Mouse (Mus musculus) forebrain, embryonic 15.5 days (tissue): ENCODE measurements around the gene Cep112. TPM values are rescaled to one million over a fixed set of nuclear protein-coding genes. Genes with fewer than 3 reads are reported as not detected.

Experiments
- ATAC-seq: fragments of 200-750 bp; cut with Nextera tagmentation; replicated peaks from 2 replicates; pipeline ENCODE4 v1.8.0; 2017; ENCODE audit warnings: mild to moderate bottlenecking, moderate TSS enrichment, moderate library complexity
- H3K27ac ChIP-seq: fragments of 300-500 bp; sonication (generic); replicated peaks from 2 replicates; pipeline ENCODE4 v1.5.1; 2015; ENCODE audit warnings: mild to moderate bottlenecking, inconsistent platforms
- H3K27me3 ChIP-seq: fragments of 300-500 bp; sonication (generic); 2 replicates; pipeline ENCODE4 v1.6.1; 2015; ENCODE audit warnings: inconsistent platforms
- H3K36me3 ChIP-seq: fragments of 300-500 bp; sonication (generic); 2 replicates; pipeline ENCODE4 v1.6.1; 2015; ENCODE audit warnings: mild to moderate bottlenecking, inconsistent platforms
- H3K4me1 ChIP-seq: fragments of 300-500 bp; sonication (generic); 2 replicates; pipeline ENCODE4 v1.6.1; 2015; ENCODE audit warnings: inconsistent platforms
- H3K4me2 ChIP-seq: fragments of 300-500 bp; sonication (generic); replicated peaks from 2 replicates; pipeline ENCODE4 v1.6.1; 2015; ENCODE audit warnings: mild to moderate bottlenecking, inconsistent platforms
- H3K4me3 ChIP-seq: fragments of 300-500 bp; sonication (generic); 2 replicates; pipeline ENCODE4 v1.5.1; 2015; ENCODE audit warnings: mild to moderate bottlenecking, inconsistent platforms
- H3K9ac ChIP-seq: fragments of 300-500 bp; sonication (generic); replicated peaks from 2 replicates; pipeline ENCODE4 v1.6.1; 2015; ENCODE audit warnings: mild to moderate bottlenecking, inconsistent platforms
- H3K9me3 ChIP-seq: fragments of 300-500 bp; sonication (generic); 2 replicates; pipeline ENCODE4 v1.6.1; 2016; ENCODE audit warnings: inconsistent platforms
- WGBS: fragments of 180-500 bp; shearing (Covaris S2); methylation state at CpG from one replicate; pipeline ENCODE4 v1.1.7; 2015; ENCODE audit warnings: mixed read lengths; 5-methylcytosine and 5-hydroxymethylcytosine counted together
- polyA plus RNA-seq: library from polyadenylated mRNA; unstranded; fragments of >200 nt; fragmentation: Nextera tagmentation; extraction: Ambion mirVana; gene quantifications from 2 replicates; pipeline ENCODE4 v1.2.1, GENCODE M21; 2015

The Cep112 gene
- polyA plus RNA-seq, 1 experiment from 2014 or later: 17.6 TPM

DNA sequence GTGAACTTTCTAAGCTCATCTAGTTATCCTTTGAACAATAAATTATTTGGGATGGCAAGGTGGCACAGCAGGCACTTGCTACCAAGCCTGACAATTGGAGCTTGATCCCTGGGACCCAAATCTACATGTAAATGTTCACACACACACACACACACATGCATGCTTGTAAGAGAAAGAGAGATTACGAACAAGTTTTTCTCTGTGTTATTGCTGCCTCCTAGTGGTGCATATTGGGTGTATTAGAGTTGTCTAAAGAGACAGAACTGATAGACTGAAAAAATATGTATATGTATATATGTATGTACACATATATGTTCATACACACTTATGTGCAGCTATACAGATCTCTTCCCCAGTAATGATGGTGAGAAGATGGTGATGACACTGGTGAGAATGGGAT, 6.5 kb upstream of the Cep112 start:
- H3K27ac ChIP-seq: no peak overlapping the region
- no peaks in the 10 kb centered on the region for H3K36me3 ChIP-seq
- no peak overlapping the region for H3K4me3 ChIP-seq
- 0 out of 2 replicates have a peak, but pooled peaks have one; percentile 35 for ATAC-seq
- peaks cover 6% of the 10 kb centered on the region for H3K4me1 ChIP-seq
- 10% methylated on average over 1 of the region's 1 CpGs for WGBS
- H3K27me3 ChIP-seq: no peaks in the 10 kb centered on the region
- H3K4me2 ChIP-seq: no peak overlapping the region
- no peaks in the 10 kb centered on the region for H3K9me3 ChIP-seq
- H3K9ac ChIP-seq: no peak overlapping the region

DNA sequence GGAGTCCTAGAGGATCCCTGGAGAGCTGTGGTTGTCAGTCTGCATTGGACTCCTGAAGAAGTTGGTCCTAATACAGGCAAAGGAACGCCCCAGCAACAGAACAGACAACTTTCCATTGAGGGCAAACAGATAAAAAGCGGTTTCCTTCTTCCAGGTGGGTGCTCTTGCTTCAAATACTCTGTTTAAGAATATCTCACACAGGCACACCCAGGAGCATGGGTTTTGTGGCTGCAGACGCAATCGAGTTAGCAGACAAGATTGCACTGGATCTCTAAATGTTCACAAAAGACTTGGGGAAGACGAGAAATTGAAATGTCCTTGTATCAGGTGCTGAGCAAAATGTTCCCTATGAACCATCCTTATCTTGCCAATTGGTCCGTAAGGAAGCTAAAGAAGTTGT, 5.8 kb upstream of the Cep112 start:
- no peak overlapping the region for H3K4me3 ChIP-seq
- H3K9me3 ChIP-seq: no peaks in the 10 kb centered on the region
- H3K36me3 ChIP-seq: no peaks in the 10 kb centered on the region
- peaks cover 13% of the 10 kb centered on the region for H3K4me1 ChIP-seq
- no peaks in the 10 kb centered on the region for H3K27me3 ChIP-seq
- 90% methylated on average over 6 of the region's 6 CpGs for WGBS
- ATAC-seq: no peak
- no peak overlapping the region for H3K4me2 ChIP-seq
- H3K9ac ChIP-seq: no peak overlapping the region
- no peak overlapping the region for H3K27ac ChIP-seq

DNA sequence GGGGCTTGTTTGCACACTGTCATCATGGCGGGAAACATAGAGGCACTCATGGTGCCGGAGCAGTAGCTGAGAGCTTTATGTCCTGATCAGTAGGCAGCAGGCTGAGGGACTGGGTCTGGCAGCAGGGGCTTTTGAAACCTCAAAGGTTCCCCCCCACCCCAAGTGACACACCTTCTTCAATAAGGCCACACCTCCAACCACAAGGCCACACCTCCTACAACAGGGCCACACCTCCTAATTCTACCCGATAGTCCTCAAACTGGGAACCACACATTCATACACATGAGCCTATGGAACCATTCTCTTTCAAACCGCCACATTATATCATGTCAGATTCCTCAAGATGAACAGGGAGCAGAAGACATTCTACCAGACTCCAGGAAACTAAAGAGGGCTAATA, 4.2 kb upstream of the Cep112 start:
- Histone ChIP-seq H3K36me3 (no peaks in the 10 kb centered on the region), H3K4me2 (no peak overlapping the region), H3K9me3 (no peaks in the 10 kb centered on the region), H3K4me1 (peaks cover 22% of the 10 kb centered on the region), H3K27me3 (no peaks in the 10 kb centered on the region), H3K4me3 (no peak overlapping the region), H3K27ac (no peak overlapping the region), H3K9ac (no peak overlapping the region)
- no peak for ATAC-seq
- WGBS: 80% methylated on average over 4 of the region's 4 CpGs

DNA sequence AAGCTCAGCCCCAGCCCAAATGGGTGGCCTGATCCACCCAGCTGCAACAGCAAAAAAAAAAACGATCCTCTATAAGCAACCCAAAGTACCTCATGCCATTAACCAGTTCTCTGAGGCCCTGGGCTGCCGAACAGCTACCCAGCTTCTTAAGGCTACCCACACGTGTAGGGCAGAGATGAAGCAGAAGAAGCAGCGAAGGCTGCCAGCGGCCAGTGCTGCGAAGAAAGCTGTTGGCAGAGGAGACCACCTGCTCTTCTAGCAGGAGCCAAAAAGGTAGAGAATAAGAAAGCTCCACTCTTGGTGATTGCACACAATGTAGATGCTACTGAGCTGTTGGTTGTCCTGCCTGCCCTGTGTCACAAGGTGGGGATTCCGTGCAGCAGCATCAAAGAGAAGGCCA, 1.8 kb upstream of the Cep112 start:
- Histone ChIP-seq H3K4me2 (no peak overlapping the region), H3K9ac (no peak overlapping the region), H3K27me3 (no peaks in the 10 kb centered on the region), H3K4me3 (no peak overlapping the region), H3K4me1 (peaks cover 22% of the 10 kb centered on the region), H3K27ac (no peak overlapping the region), H3K9me3 (no peaks in the 10 kb centered on the region), H3K36me3 (no peaks in the 10 kb centered on the region)
- no peak for ATAC-seq
- 33% methylated on average over 7 of the region's 7 CpGs for WGBS

DNA sequence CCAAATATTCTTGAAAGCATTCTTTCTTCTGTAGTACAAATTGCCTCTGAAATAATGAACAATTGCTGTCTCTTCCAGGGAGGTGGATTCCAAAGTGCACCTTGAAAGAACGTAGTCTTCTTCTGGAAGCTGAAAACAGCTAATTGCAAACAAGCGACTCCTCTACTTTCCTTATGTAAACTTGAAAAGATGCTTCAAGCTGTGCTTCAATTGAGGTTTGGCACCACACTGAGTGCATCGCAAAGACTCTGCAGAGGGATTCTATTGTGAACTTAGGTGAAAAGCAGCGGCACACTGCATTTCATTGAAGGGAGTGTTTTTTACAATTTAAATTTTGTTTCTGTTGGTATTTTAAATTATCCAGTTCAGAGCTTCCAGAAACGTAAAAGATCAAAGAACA, 881 bp upstream of the Cep112 start:
- H3K4me3 ChIP-seq: peak overlapping the region; percentile 57
- peak overlapping the region; percentile 72 for H3K4me2 ChIP-seq
- no peaks in the 10 kb centered on the region for H3K27me3 ChIP-seq
- no peaks in the 10 kb centered on the region for H3K9me3 ChIP-seq
- H3K9ac ChIP-seq: peak overlapping the region; percentile 45
- WGBS: under 1% methylated on average over 5 of the region's 5 CpGs
- H3K4me1 ChIP-seq: peaks cover 22% of the 10 kb centered on the region
- H3K27ac ChIP-seq: peak overlapping the region; percentile 74
- no peaks in the 10 kb centered on the region for H3K36me3 ChIP-seq
- ATAC-seq: no peak

DNA sequence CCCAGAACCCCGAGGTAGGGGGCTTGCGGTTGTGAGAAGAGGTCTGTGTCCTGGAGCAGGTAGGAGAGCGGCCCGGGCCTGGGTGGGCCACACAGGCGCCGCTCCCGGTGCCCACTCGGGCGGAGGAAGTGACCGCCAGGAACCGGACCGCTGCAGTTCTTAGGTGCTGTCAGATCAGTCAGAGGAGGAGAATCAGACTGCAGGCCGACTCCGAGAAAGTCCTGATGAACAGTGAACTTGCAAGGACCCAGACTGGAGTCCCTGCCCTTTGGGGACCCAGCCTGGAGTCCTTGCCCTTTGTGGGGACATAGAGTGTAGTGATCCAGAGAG, 565 bp downstream of the Cep112 start:
- H3K9ac ChIP-seq: peak overlapping the region; percentile 56

DNA sequence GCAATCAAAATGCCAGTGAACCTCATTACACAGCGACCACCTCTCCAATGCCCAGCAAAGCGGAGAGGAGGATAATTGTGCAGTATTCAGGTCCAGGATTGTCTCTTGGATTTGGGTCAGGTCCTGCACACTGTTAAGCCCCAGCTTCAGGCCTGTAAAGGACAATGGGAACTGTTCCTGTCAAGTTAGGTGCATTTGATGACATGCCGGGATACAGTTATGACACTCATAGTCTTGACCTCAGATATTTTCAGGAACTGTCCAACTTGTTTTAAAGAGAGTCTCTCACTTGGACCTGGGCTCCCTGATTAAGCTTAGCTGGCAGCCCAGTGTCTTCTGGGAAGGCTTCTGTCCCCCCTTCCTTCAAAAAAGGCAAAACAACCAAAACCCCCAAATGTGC, 1.1 kb downstream of the Cep112 start:
- Histone ChIP-seq H3K9ac (no peak overlapping the region), H3K4me1 (peaks cover 22% of the 10 kb centered on the region), H3K4me2 (peak overlapping the region; percentile 72), H3K27ac (no peak overlapping the region), H3K9me3 (no peaks in the 10 kb centered on the region), H3K4me3 (peak overlapping the region; percentile 57), H3K36me3 (no peaks in the 10 kb centered on the region), H3K27me3 (no peaks in the 10 kb centered on the region)
- no peak for ATAC-seq
- 67% methylated on average over 3 of the region's 3 CpGs for WGBS

More for the DNA sequence above, 565 bp downstream of the Cep112 start:
- Histone ChIP-seq H3K4me1 (peaks cover 22% of the 10 kb centered on the region), H3K9me3 (no peaks in the 10 kb centered on the region), H3K27ac (peak overlapping the region; percentile 74; the same call in 1 of the 2 replicates), H3K4me2 (peak overlapping the region; percentile 72), H3K27me3 (no peaks in the 10 kb centered on the region), H3K36me3 (no peaks in the 10 kb centered on the region), H3K4me3 (peak overlapping the region; percentile 57)
- WGBS: 5% methylated on average over 14 of the region's 14 CpGs
- peak; percentile 62 for ATAC-seq

DNA sequence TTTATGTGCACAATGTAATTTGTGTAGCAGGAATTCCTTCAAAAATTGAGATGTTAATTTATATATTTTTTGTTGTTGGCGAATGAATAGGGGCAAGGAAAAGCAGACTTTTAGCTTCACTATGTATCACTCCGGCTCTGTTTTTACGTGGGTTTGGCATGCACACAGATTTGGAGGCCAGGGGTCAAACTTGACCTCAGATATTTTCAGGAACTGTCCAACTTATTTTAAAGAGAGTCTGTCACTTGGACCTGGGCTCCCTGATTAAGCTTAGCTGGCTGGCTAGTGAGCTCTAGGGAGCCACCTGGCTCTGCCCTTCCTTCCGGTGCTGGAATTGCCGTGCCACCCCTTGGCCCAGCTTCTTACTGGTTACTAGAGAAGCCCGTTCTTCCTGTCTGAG, 2.2 kb downstream of the Cep112 start:
- Histone ChIP-seq H3K27me3 (no peaks in the 10 kb centered on the region), H3K4me1 (peaks cover 22% of the 10 kb centered on the region), H3K9ac (no peak overlapping the region), H3K4me3 (no peak overlapping the region), H3K36me3 (no peaks in the 10 kb centered on the region), H3K4me2 (no peak overlapping the region), H3K27ac (no peak overlapping the region), H3K9me3 (no peaks in the 10 kb centered on the region)
- no peak for ATAC-seq
- WGBS: 56% methylated on average over 6 of the region's 6 CpGs

DNA sequence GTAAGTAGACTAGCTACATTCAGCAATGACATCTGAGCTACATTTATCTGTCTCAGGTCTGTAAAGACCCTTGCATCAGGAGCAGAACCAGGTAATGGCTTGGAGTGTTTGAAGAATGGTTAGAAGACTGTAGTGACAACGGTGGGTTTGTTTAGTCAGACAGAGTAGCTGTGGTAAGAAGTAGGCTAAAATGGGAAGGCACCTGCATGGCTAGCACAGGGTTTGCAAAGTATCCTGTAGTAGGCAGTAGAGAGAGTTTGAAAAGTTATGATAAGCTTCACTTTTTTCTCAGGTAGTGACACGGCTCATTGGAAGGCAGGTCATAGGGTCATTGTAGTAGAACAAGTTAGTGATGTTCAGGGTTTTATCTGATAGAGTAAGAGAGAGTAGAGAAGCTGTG, 4.1 kb downstream of the Cep112 start:
- Histone ChIP-seq H3K9me3 (no peaks in the 10 kb centered on the region), H3K4me2 (no peak overlapping the region), H3K36me3 (no peaks in the 10 kb centered on the region), H3K27ac (no peak overlapping the region), H3K9ac (no peak overlapping the region), H3K4me1 (peaks cover 11% of the 10 kb centered on the region), H3K27me3 (no peaks in the 10 kb centered on the region), H3K4me3 (no peak overlapping the region)
- no peak for ATAC-seq
- 95% methylated on average over 2 of the region's 2 CpGs for WGBS

DNA sequence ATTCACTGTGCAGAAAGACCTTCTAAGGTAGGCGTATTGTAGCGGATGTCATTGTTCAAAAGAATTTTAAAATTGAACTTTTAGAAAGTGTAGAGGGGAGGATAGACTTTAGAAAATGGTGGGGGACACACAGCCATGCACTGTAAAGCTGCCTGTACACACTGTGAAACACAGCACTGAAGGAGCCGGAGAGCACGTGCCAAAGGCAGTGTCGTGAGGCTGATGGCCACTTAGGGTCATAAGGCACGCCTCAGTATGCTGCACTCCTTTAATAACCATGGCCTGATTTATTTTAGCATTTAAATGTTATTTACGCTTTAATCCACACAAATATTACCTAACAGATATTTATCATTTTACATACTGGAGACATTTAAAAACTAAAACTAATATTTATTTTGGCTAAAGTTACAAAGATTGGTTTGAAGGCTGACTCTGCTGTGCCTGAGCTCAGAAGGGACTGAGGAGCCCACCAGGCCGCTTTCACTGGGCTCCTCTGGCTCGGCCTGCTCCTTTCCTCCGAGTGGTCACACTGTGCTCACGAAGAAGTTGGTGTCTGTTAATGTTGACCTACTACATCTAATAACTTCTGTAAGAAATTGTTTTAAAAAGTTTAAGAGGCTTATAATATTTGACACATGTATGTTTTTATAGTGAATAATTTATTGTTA, 19.0 kb downstream of the Cep112 start:
- Histone ChIP-seq H3K9ac (no peak overlapping the region), H3K4me3 (no peak overlapping the region), H3K9me3 (no peaks in the 10 kb centered on the region), H3K27me3 (no peaks in the 10 kb centered on the region), H3K27ac (no peak overlapping the region), H3K36me3 (no peaks in the 10 kb centered on the region), H3K4me2 (no peak overlapping the region), H3K4me1 (no peaks in the 10 kb centered on the region)
- 83% methylated on average over 11 of the region's 11 CpGs for WGBS
- ATAC-seq: no peak

DNA sequence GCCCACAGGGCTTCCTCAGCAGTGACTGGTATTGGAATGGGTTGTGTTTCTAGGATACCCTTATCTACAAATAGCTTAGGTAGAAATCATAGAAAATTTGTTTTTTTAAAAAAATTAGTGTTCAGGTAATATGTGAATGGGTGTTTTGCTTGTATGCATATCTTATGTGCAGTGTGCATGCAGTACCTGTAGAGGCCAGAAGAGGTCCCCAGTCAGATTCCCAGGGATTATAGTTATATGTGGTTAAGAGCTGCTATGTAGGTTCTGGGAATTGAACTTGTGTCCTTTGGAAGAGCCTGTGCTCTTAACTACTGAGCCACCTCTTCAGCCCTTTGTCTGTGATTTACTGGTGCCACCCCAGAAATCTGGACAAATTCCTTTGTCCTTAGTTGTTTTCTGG, 22.2 kb downstream of the Cep112 start:
- no peaks in the 10 kb centered on the region for H3K36me3 ChIP-seq
- H3K9ac ChIP-seq: no peak overlapping the region
- no peaks in the 10 kb centered on the region for H3K4me1 ChIP-seq
- H3K27ac ChIP-seq: no peak overlapping the region
- H3K27me3 ChIP-seq: no peaks in the 10 kb centered on the region
- H3K9me3 ChIP-seq: 0 out of 2 replicates have a peak, but pooled peaks cover 5% of the 10 kb centered on the region
- ATAC-seq: no peak
- H3K4me3 ChIP-seq: no peak overlapping the region
- H3K4me2 ChIP-seq: no peak overlapping the region

DNA sequence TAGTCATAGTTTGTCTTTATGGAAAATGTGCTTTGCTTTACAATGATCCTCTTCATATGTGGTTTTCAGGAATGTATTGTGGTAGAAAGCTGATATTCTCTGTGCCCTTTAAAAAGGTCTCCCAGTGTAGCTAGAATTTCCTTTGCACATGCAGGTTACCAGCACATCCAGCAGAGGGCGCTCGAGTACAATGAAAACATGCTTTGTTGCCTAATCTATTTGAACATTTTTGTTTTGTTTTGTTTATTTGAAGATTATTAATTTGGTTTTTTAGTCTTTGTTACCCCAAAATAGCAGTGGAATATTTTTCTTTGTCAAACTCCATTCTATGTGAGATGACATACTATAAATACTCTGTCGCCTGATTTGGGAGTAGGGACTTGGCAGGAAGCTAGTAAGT, 24.8 kb downstream of the Cep112 start:
- H3K36me3 ChIP-seq: no peaks in the 10 kb centered on the region
- H3K9me3 ChIP-seq: 0 out of 2 replicates have a peak, but pooled peaks cover 5% of the 10 kb centered on the region
- no peak overlapping the region for H3K27ac ChIP-seq
- ATAC-seq: no peak
- no peaks in the 10 kb centered on the region for H3K4me1 ChIP-seq
- WGBS: 26% methylated on average over 3 of the region's 3 CpGs
- H3K27me3 ChIP-seq: no peaks in the 10 kb centered on the region
- H3K4me3 ChIP-seq: no peak overlapping the region
- no peak overlapping the region for H3K4me2 ChIP-seq
- H3K9ac ChIP-seq: no peak overlapping the region

DNA sequence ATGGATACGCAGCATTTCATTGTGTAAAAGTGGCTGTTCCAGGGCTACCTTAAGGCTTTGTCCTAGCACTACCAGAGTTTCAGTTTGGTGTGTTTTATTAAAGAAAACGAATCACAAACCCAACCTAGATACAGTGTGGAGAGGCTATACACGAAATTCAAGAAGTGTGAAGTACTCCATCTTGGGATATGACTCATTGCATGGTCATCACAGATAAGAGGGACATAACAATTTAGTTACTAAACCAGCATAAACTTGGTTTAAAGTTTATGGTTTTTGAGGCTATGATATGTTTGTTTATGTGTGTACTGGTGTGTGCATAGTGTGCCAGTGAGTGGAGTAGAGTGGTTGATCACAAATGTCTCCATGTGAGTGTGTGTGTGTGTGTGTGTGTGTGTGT, 34.6 kb downstream of the Cep112 start:
- Histone ChIP-seq H3K4me1 (no peaks in the 10 kb centered on the region), H3K9ac (no peak overlapping the region), H3K4me3 (no peak overlapping the region), H3K9me3 (no peaks in the 10 kb centered on the region), H3K4me2 (no peak overlapping the region), H3K36me3 (no peaks in the 10 kb centered on the region), H3K27ac (no peak overlapping the region), H3K27me3 (no peaks in the 10 kb centered on the region)
- ATAC-seq: no peak
- WGBS: 85% methylated on average over 3 of the region's 3 CpGs
